Mouse (Mus musculus) liver, embryonic 14.5 days (tissue): ENCODE results near the gene Tmem59l.

Experiments used
- CTCF ChIP-seq: IDR thresholded peaks from 2 replicates; pipeline ENCODE4 v1.5.1; 2016; ENCODE audit warnings: antibody characterized with exemption, low read depth, control low read depth
- EP300 ChIP-seq: IDR thresholded peaks from 2 replicates; pipeline ENCODE4 v1.6.1; 2016; ENCODE audit warnings: antibody characterized with exemption, low read depth

DNA sequence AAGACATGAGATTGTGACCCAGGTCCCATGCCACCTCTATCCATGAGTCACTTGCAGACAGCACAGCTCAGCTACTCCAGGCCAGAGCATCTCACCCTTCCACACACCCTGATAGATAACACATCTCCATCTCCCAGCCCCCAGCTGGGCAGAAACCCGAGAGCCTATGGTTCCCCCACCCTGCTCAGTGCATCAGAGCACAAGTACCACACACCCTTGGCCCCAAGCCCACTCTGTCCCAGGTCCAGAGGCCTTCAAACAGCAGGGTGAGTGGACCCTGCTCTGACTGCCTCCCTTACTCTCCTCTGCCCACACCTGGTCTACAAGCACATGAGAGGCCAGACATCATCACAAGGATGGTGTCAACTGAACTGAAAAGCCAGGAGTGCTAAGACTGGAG lies 19.3 kb downstream of the Tmem59l start:
- TF ChIP-seq CTCF (no peak), EP300 (no peak)
